Mouse (Mus musculus) MEL (cell line): ENCODE data around the gene Olfr600.

Experiments
- CTCF ChIP-seq, 3 experiments: IDR thresholded peaks in 2 of 3; conservative IDR thresholded peaks in 1 of 3; 2 replicates each; pipeline ENCODE4 v1.5.1; 2011 to 2012; ENCODE audit warnings: low read length in 3 of 3, low read depth in 2 of 3, mild to moderate bottlenecking in 2 of 3, improper control_type of control experiment in 1 of 3, inconsistent platforms in 1 of 3, mixed read lengths in 1 of 3, moderate library complexity in 1 of 3; ENCODE audit not compliant: control insufficient read depth in 1 of 3, insufficient read depth in 1 of 3, poor library complexity in 1 of 3, severe bottlenecking in 1 of 3
- E2F4 ChIP-seq: IDR thresholded peaks from 2 replicates; pipeline ENCODE4 v1.6.1; 2011; ENCODE audit warnings: low read depth, low read length, improper control_type of control experiment, borderline replicate concordance
- EP300 ChIP-seq, 2 experiments: IDR thresholded peaks; 2 replicates each; pipeline ENCODE4 v1.6.1; 2011; ENCODE audit warnings: improper control_type of control experiment in 2 of 2, low read length in 2 of 2, low read depth in 1 of 2, mild to moderate bottlenecking in 1 of 2
- ETS1 ChIP-seq: IDR thresholded peaks from 2 replicates; pipeline ENCODE4 v1.6.1; 2012; ENCODE audit warnings: low read depth, mild to moderate bottlenecking, inconsistent platforms, low read length, improper control_type of control experiment, moderate library complexity
- JUND ChIP-seq: IDR thresholded peaks from 2 replicates; pipeline ENCODE4 v1.6.1; 2011; ENCODE audit warnings: low read depth, mild to moderate bottlenecking, improper control_type of control experiment, low read length
- MAX ChIP-seq: IDR thresholded peaks from 2 replicates; pipeline ENCODE4 v1.6.1; 2011; ENCODE audit warnings: low read length, improper control_type of control experiment
- POLR2A ChIP-seq, 2 experiments: IDR thresholded peaks; 2 replicates each; pipeline ENCODE4 v1.6.1; 2011 to 2012; ENCODE audit warnings: low read length in 2 of 2, mild to moderate bottlenecking in 2 of 2, control low read depth in 1 of 2, improper control_type of control experiment in 1 of 2, low read depth in 1 of 2, moderate library complexity in 1 of 2; ENCODE audit not compliant: control insufficient read depth in 1 of 2, insufficient read depth in 1 of 2, poor library complexity in 1 of 2
- USF2 ChIP-seq, 2 experiments: IDR thresholded peaks; 2 replicates each; pipeline ENCODE4 v1.6.1; 2011 to 2012; ENCODE audit warnings: improper control_type of control experiment in 2 of 2, low read length in 2 of 2, borderline replicate concordance in 1 of 2, inconsistent platforms in 1 of 2, low read depth in 1 of 2, mild to moderate bottlenecking in 1 of 2; ENCODE audit not compliant: insufficient read depth in 1 of 2

DNA sequence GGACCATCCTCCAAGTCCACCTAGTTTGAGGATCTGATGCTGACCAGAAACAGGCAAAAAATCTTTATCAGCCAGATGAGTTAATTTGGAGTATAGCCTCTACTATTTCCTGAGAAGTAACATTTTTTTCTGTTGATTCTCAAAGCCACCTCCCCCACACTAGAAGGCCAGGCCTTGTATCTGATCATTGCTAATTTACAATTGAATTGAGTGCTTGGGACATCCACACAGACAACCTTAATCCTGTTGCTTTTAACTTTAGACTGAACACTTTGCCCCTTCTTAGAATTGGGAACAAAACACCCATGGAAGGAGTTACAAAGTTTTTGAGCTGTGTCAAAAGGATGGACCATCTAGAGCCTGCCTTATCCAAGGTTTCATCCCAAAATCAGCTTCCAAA lies 48.3 kb upstream of the Olfr600 start:
- no peak for TF ChIP-seq E2F4
- no peak for TF ChIP-seq USF2 (IDR thresholded peaks at IDR 0.05; ENCODE audit: borderline replicate concordance in 1 of 2, insufficient read depth in 1 of 2, low read depth in 1 of 2, low read length in 2 of 2)
- TF ChIP-seq POLR2A (IDR thresholded peaks at IDR 0.05; ENCODE audit: control insufficient read depth in 1 of 2, insufficient read depth in 1 of 2, low read depth in 1 of 2, low read length in 2 of 2, poor library complexity in 1 of 2) = no peak
- TF ChIP-seq JUND = no peak
- no peak for TF ChIP-seq ETS1
- TF ChIP-seq CTCF (IDR thresholded peaks at IDR 0.05 in 2 of 3, conservative IDR thresholded peaks at IDR 0.05 in 1 of 3; ENCODE audit: control insufficient read depth in 1 of 3, insufficient read depth in 1 of 3, low read depth in 2 of 3, low read length in 3 of 3, poor library complexity in 1 of 3, severe bottlenecking in 1 of 3) = no peak
- TF ChIP-seq MAX = no peak
- TF ChIP-seq EP300 (IDR thresholded peaks at IDR 0.05; ENCODE audit: low read depth in 1 of 2, low read length in 2 of 2) = no peak
